In the genomic region with DNA sequence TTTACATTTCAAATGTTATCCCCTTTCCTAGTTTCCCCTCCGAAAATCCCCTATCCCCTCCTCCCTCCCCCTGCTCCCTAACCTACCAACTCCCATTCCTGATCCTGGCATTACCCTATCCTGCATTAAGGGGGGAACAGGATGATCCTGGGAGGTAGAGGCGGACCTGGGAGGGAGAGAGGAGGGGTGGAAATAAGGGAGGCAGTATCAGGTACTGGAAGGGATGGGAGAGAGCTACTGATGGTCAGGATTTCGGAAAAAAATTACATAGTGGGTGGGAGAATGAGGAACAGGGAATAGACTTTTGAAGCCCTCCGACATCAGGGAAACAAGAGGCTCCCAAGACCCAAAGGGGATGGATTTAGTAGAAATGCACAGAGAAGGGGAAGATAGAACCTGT, we compare ENCODE assay signal across 20 mouse cellular contexts. TPM values are rescaled to one million over a fixed set of nuclear protein-coding genes. Genes with fewer than 3 reads are reported as not detected.
"Had no signal": no experiment of that assay in that cellular context is flagged by ENCODE, and none has a peak within 500 bp of the region (broad histone marks: within the 10 kb centered on the region; RNA-seq: fewer than 3 reads in every experiment).

No protein-coding gene starts in this region.

RNA-seq across cellular contexts. Expression of gene Speer4f1, which starts 7.8 kb away (rescaled TPM):
- polyA plus RNA-seq: heart, embryonic 11.5 days; heart, embryonic 13.5 days; heart, embryonic 15.5 days; heart, postnatal 0 days; hindbrain, embryonic 11.5 days; hindbrain, embryonic 13.5 days; hindbrain, embryonic 15.5 days; hindbrain, postnatal 0 days; intestine, embryonic 14.5 days; intestine, embryonic 16.5 days; kidney, adult 2 months; kidney, embryonic 15.5 days; kidney, postnatal 0 days; large intestine, adult 2 months; limb, embryonic 11.5 days; limb, embryonic 13.5 days; limb, embryonic 15.5 days; liver, embryonic 11.5 days; liver, embryonic 13.5 days; liver, embryonic 15.5 days had no signal
